Mouse (Mus musculus): ENCODE measurements around the gene Cfap43.

- TF ChIP-seq CTCF (conservative IDR thresholded peaks at IDR 0.05; ENCODE audit: low read length), result no peak
- TF ChIP-seq POU5F1 (IDR thresholded peaks at IDR 0.05; ENCODE audit: borderline replicate concordance, low read length), result no peak
- TF ChIP-seq NANOG (IDR thresholded peaks at IDR 0.05; ENCODE audit: borderline replicate concordance, low read length), result no peak
Measured at GRCm38 (mm10) chr19:47824026-47824425, 95.1 kb downstream of the Cfap43 start.

All from E14TG2a.4 (cell line).